Mouse (Mus musculus) kidney, adult 11 months (tissue): ENCODE measurements around the gene Zfp526.
"Not testable (repeated sequence)": the region's sequence is repeated elsewhere in the genome, so short reads cannot be mapped to it uniquely, and the experiment has no call there.

ENCODE experiments used
- DNase-seq: peaks from one replicate; pipeline ENCODE4 v3.0.0; 2022

Gene Zfp526

DNA sequence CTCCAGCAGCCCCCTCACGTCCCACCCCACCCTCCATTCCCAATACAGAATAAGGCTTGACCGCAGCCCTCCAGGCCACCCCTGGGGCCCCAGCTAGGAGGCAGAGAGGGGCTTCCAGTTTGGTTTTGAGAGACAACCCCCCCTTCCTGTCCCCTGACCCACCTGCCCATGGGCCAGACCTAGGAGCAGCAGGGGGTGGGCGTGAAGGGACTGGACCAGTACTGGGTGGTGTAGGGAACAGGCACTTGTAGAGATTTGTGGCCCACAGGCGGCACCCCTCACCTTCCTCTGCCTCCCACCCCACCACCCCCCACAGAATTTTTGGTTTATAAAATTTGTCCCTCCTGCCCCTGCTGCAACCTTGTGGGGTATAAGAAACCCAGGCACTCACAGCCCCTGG is 22.1 kb downstream of the Zfp526 start:
- DNase-seq: peak; percentile 6

DNA sequence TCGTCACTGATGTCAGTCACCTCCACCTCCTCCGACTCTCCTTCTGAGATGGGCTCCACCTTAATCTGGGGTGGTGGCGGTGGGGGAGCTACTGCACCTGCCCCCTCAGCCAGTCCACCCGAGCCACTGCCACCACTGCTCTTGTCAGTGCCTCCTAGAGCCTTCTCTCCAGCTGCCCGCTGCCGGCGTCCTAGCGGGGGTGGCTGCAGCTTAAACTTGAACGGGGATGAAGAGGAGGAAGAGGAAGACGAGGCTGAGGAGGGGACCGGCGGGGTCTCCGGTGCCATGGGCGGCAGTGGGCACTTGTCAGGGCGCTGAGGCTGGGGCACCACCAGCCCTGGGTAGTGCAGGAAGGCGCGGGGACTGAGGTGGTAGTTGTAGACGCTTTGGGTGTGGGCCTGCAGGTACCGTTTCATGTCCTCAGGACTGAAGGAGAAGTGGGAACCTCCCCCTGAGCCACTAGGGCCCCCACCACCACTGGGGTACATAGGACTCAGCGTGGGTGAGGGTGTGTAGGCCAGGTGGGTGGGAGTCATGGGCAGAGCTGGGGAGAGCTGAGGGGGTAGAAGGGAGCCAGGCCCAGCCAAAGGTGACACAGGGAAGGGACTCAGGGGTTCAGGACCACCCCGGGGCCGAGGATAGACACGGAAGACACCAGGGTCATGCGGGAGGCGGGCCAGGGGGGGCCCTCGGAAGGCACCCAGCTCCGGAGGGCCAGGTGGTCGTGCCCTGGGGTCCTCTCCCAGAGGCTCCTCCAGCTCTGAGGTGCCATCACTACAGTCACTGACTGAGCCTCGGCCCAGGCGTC is 23.5 kb downstream of the Zfp526 start:
- DNase-seq: peak; percentile 16

DNA sequence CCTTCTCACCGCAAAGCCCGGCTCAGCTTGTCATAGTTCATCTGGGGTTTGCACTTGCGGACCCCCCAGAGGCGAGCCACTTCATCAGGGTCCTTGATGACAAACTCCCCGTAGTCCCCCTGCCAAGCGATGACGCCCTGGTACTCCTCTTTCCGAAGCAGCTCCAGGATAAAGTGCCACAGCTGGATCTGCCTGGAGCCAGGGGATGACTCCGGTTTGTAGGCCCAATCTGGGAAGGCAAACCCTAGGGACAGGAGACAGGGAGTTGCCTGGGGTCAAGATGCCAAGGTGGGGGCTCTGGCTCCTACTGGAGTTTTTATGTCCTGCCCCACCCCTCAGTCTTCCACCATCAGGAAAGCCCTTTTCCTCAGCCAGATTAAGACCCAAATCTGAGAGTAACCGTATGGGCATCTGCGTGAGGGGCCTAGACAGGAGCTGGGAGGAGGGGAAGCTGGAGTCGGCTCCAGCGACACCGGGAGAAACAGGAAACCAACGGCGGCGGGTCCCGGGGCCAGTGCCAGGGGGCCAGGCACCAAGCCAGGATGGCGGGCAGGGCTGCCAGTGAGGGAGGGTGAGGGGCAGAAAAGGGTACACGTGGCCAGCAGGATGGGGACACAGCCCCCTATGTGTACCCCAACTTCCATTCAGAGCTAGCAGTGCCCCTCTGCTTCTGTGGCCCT is 25.0 kb downstream of the Zfp526 start:
- peak; percentile 47 for DNase-seq

DNA sequence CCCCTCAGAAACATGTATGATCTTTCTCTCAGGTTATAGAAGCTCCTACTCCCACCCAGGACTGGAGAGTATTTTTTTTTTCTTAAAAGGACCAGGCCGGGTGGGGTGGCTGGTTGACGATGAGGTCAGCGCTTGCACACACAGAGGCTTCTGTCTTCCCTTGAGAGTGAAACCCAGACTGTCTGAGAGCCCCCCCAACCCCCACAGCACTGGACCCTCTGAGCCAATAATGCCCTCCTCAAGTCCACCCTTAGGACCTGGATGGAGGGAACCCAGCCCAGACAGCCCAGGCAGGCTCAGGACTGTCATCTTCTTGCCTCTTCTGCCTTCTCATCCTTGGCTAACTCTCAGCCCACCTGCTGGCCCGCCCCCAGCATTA is 25.5 kb downstream of the Zfp526 start:
- DNase-seq: no peak

DNA sequence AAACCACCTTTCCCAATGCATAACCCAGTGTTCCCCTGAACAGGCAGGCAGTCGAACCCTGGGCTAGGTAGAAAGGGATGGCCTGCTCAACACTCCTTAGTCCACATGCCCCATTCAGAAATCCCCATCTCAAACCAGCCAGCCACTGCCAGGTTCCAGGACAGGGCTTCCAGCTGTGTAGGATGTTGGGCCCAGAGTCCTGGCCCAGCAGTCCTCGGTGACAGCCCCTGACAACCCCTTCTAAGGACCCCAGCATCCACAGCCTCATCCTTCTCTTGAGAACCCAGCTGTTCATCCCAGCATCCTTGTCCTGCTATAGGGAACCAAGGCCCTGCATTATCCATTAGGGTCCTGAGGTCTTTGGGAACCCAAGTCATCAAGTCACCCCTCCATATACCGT is 26.3 kb downstream of the Zfp526 start:
- peak; percentile 13 for DNase-seq

DNA sequence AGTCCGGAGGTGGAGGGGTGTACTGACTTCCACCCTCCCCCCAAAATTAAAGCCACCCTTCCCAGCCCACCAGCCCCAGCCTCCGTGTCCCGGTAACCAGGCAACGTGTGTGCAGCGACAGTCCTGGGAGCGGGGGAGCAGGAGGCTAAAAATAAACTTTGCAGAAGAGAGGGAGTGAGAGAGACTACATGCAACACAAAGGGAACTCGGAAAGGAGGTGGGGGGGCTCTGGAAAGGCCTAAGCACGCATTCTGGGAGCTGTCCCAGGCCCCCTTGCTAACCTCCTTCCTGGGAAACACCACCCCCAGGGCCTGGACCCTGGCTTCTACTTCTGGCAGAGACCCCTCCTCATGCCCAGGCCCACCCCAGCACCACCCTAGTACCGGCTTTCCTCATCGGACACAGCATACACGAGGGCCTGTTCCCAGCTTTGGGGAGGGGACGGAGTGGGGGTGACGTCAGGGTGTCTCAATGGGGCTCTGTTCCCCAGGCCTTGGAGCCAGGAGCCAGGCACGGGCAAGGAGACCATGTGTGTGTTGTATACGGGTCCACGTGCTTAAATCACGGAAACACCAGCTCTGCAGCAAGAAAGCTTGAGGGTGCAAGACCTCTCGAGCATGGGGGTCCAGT is 26.9 kb downstream of the Zfp526 start:
- DNase-seq: peak; percentile 47

DNA sequence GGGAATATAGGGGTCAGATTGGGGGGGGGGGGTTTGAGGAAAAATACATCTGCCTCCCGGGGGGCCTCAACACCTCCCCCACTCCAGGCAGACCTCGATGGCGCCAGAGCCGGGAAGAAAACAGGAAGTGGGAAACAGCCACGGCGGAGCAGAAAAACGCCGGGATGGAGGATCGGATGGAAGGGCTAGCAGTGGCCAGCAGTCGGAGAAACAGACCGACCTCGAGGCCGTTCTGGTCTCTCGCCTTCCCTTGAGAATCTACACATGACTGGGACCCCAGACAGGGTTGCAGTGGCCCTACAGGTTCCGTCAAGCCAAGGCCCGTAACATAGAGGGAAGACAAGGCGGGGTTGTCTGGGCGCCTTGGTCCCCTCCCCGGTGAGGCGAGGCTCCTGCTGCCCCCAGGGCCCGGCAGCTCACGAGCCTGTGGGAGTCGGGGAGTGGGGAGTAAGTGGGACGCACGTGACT is 27.7 kb downstream of the Zfp526 start:
- DNase-seq: no peak

DNA sequence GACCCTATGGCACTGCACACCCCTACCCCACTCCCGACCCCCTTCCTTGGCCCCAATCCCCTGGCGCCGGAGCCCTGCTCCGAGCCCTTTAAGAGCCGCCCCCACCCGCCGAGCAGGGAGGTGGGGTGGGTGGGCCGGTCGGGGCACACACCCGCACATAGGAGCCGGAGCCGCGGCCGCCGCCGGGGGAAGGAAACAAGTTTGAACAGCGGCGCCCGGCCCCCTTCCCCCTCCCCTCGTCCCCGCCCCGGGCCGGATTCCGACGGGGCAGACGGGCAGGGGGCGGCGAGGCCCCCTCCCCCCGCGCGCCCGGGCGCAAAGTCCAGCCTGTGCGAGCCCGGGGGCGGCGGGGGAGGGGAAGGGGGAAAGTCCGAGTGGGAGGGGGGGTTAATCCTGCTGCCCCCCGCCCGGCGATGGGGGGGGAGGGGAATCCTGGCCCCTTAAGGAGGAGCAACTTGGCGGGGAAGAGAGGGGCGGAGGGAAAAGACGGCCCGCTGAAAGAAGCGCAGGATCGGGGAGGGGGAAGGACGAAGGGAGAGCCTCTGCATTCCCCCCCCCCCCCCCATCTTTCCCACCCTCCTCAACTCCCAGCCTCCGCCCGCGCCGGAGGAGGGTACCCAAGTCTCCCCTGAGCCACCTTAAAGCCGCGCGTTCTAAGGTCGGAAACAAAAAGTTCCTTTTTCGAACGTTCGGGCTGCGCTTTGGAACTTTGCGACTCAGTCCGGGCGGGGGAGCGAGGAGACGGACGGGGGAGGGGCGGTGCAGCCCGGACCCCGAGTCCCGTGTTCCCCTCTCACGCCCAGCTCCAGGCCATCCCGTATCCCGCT is 28.3 kb downstream of the Zfp526 start:
- DNase-seq: peak; percentile 80

DNA sequence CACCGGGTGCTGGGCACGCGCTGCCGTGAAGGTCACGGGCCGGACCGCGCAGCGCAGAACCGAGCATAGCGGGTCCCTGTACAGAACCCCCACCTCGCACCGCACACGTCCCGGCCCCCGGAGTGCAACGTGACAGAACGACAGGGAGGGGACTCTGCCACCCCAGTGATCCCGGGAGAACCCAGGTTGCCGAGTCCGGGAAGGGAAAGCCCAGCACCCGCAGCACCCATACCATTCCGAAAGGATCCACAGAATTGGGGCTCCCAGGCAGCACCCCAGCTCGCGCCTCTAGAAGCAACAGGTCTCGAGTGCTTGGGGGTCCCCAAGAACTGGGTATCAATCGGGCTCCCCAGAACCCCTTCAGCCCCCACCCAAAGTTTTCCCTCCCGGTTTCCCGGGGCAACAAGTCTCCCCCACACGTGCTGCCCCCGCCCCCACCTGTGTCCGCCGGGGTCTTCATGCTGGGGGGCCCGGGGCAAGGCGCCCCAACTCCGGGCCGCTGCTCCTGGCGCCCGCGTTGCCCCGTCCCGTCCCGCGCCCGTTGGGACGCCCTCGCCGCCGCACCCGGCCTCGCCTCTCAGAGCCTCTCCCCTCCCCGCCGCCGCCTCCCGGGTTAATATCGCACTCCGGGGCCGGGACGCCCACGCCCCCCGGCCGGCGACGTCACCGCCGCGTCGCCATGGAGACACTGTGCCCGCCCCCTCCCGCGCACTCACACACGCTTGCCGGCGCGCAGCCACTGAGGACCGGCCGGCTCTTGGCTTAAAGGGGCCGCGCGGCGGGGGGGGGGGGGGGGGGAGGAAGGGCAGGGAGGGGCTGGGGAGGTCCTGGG is 29.1 kb downstream of the Zfp526 start, which contains the start of gene Erf:
TSS of gene Erf (minus strand) at position 621 of the 832 bp plus-strand sequence.
- peak; percentile 95 for DNase-seq

DNA sequence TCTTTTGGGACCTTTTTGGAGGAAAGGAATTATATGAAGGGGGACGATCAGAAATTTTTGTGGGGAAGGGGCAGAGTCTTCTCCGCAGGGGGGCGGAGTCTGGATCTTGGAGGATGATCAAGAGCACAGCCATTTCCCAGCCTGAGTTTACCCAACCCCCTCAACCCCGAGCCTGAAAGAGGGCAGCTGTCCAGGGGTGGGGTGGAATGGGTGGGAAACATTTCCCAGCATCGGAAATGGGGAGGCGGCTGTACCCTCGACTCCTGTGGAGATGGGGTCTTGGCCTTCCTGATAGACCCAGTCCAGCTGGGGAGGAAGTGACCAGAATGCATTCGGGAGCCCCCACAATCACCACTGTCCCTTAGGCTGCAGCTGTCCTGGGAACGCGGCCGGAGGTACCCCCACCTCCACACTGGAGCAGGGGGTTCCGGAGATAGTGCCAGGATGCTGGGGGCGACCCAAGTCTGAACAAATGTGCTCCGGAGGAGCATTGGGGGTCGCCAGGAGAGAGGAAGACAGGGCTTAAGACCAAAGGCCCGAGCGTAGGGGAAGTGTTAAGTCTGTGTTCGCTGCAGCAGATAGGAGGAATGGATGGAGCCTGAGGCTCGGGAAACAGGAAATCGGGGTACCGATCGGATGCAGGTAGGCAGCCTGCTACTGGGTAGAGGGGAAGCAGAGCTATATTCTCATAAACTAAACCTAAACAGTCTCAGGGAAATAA is 30.0 kb downstream of the Zfp526 start:
- peak; percentile 54 for DNase-seq

DNA sequence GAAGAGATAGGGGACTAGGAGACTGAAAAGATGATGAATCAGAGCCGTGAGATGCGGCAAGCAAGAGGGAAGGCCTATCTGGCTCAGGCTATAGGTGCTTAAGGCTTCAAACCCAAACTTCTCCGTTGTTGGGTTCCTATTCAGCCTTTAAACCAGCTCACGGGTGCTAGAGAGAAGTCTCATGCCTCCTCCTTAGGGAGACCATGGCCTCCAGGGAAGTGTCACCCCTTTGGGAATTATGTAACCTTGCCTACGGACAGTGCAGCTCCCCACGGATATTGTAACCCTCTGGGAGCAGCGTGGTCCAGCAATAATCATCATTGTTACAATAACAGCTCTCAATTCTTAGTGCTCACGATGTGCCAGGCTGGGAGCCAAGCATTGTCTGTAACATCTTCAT is 30.6 kb downstream of the Zfp526 start:
- DNase-seq: peak; percentile 19

DNA sequence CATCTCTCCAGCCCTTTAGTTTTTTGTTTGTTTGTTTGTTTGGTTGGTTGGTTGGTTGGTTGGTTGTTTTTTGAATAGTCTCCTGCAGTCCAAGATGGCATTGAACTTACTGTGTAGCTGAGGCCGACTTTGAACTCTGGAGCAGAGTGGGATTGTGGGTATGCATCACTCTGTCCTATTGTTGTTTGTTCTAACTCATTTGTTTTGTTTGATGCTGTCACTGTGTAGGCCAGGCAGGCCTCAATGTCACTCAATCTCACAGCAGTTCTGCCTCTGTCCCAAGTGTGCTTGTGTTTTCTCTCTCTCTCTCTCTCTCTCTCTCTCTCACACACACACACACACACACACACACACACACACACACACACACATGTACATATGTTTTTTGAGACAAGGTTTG is 40.7 kb downstream of the Zfp526 start:
- DNase-seq: no peak

DNA sequence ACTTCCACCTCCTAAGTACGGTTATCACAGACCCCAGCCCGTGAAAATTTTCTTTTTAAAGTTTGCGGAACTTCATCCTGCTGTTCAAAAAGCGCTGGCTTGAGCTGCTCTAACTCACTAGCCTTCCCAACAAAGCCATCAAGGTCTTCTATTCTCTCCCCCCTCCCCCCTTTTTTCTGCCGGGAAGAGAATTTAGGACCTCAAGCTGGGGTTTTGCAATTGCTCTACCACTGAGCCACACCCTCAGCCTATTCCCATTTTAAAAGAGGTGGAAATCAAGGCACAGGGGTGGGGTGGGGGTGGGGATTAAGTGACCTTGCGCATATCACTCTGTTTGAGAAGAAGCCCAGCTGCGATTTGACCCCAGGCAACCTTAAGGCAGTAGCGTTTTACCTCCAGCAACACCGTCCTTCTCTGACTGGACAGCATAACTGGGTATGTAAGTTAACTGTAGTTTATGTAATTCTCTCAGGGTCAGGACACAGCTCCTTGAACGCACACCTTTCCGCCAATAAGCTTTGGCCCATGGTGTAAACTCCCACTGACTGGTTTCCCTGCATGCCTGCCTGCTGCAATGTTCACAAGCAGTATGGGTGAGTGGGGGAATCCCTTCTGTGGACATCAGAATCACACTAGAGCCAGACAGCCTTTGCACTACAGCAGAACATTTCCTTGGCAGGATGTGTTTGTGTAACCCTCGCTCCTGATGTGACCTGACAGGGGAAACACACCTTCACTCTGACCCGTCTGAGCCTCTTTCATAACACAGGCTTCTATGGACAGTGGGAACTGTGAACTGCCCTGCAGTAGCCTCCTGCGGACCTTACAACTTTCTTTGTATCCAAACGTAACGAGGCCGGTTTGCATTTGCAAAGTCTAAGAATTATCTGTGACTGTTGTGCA is 43.0 kb downstream of the Zfp526 start:
- DNase-seq: peak; percentile 28

DNA sequence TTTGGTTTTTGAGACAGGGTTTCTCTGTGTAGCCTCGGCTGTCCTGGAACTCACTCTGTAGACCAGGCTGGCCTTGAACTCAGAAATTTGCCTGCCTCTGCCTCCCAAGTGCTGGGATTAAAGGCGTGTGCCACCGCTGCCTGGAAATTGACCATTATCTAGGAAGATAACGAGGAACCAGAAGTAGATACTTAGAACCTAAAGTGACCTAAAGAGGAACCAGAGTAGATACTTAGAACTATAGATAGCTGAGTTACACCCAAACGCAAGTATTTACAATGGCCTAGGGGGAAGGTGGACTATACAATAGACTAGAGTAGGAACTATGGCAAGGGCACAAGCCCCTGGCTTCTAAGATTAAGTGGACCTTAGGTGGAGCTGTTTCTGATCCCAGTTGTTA is 44.5 kb downstream of the Zfp526 start:
- not testable (repeated sequence) for DNase-seq

DNA sequence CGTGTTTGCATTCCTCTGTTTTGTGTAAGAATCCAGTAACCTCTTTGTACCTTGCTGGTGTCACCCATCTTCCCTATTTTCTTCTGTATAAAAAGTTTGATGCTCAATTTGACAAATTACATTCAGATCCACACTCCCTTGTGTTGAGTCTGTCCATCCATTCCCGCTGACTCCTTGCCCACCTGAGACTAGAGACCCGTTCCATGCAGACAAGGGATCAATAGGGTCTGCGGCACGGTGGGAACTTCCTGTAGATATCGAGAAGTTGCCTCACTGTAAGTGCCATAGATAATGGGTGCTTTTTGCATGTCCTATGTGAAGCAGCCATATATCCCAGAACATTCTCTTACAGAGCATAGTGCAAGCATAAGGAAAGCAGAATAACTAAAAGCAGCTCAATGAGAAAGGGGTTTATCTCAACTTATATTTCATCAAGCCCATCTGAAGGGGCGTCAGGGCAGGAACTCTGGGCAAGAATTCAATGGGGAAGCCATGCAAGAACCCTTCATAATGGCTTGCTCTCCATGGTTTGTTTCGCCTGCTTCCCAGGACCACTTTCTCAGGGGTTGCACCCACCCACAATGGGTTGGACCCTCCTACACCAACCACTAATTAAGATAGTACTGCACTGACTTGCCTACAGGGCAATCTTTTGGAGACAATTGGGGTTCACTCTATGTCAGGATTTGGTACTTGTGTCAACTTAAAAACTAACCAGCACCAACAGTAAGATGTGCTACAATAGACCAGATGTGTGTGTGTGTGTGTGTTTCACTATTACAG is 45.1 kb downstream of the Zfp526 start:
- DNase-seq: peak; percentile 36

DNA sequence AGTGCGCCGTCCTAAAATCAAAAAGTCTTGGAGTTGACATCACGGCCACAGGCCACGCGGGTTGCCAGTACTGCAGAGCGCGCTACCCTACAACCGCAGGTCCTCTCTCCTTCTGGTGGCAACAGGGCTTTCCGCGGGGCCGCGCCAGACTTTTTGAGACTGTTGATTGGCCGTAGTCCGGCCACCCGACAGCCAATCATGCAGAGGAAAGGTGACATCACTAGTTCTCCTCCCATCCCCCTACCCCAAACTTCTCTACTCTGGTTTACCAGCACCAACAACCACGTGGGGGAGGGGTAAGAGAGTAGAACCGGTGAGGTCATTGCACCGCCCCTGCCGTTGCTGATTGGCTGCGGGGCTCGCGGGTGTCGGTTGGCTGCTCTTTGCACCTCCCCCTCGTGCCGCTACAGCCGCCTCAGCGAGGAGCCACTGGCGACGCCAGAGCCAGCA is 46.1 kb downstream of the Zfp526 start, which contains the start of gene Cic:
TSS of gene Cic (plus strand) at position 404 of the 450 bp plus-strand sequence.
- DNase-seq: peak; percentile 100

DNA sequence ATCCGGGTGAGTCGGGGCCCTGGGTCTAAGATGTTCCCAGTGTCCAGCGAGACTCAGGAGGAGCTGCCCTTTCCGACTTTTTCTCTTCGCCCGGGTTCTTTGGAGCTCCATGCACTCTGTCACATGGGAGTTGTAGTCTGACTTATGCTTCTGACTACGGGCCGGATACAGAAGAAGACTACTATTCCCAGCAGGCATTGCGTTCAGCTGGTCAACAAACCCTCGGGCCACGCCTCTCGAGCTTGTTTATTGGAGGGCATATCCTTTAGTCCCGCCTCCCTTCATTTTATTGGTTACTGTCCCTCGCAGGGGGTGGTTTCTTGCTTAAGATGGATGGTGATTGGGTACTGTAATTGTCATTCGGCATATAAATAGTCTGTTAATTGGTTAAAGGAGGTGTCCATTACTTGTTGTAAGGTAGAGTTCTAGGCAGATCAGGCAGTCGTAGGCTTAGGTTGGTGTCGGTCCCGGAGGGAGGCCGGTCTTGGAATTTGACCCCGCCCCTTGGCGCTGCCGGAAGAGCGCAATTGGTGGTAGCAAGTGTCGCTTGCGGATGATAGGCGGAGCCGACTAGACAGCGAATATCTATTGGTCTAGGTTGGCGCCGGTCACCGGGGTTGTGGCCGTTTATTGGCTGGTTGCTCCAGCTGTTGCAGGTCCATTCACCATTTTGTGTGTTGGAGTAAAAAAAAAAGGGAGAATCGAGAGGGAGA is 46.7 kb downstream of the Zfp526 start:
- DNase-seq: peak; percentile 100

DNA sequence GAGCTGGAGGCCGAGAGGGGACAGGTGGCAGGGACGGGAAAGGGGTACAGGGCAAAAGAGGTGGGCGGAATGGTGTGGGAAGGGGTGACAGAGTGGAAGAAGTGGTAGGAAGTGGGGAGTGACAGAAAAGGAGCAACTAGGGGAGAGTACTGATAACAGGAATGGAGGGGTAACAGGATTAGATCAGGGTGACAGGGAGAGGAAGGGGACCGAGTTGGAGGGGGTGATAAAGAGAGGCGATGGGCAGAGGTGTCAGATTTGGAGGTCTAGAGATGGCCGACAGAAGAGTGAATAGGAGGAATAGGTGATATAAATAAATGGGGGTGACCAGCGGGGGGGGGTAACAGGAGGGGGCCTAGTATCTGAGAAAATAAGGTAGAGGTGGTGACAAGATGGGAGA is 47.4 kb downstream of the Zfp526 start:
- no peak for DNase-seq
